Mouse (Mus musculus) monocyte, adult 5-6 weeks (primary cell): ENCODE results near the gene Echdc2. TPM values are rescaled to one million over a fixed set of nuclear protein-coding genes. Genes with fewer than 3 reads are reported as not detected.
"Not testable (repeated sequence)": the region's sequence is repeated elsewhere in the genome, so short reads cannot be mapped to it uniquely, and the experiment has no call there.

ENCODE experiments used
- ATAC-seq: fragments of 153-309, 156-312 bp; replicated peaks from 2 replicates; pipeline ENCODE4 v1.8.0; 2017; ENCODE audit warnings: mild to moderate bottlenecking; ENCODE audit not compliant: low TSS enrichment, insufficient number of reproducible peaks, severe bottlenecking, poor library complexity, low FRiP score
- total RNA-seq: library from RNA; stranded (forward); fragments of 200-1000, 200-491, 200-594 nt; gene quantifications from 3 replicates; pipeline ENCODE4 v1.2.3, GENCODE M21; 2017

The Echdc2 gene
- 0.49 TPM in 1 of 3 replicates, not detected in the others for total RNA-seq

GRCm38 (mm10) chr4:108165152-108165895 lies at the start of gene Echdc2:
TSS of gene Echdc2 (plus strand) at chr4:108165437.
- no peak for ATAC-seq

GRCm38 (mm10) chr4:108116466-108116865 lies 48.8 kb upstream of the Echdc2 start:
- no peak for ATAC-seq

GRCm38 (mm10) chr4:108117488-108117887 lies 47.7 kb upstream of the Echdc2 start:
- no peak for ATAC-seq

GRCm38 (mm10) chr4:108117924-108118876 lies 47.0 kb upstream of the Echdc2 start:
- ATAC-seq, result peak; percentile 97

- ATAC-seq, result no peak
Measured at GRCm38 (mm10) chr4:108124104-108124503, 41.1 kb upstream of the Echdc2 start.

GRCm38 (mm10) chr4:108126260-108126659 lies 39.0 kb upstream of the Echdc2 start:
- ATAC-seq, result no peak

GRCm38 (mm10) chr4:108127516-108127915 lies 37.7 kb upstream of the Echdc2 start:
- no peak for ATAC-seq

- no peak for ATAC-seq
Measured at GRCm38 (mm10) chr4:108128339-108128738, 36.9 kb upstream of the Echdc2 start.

GRCm38 (mm10) chr4:108130452-108130851 lies 34.8 kb upstream of the Echdc2 start:
- no peak for ATAC-seq

- no peak for ATAC-seq
Measured at GRCm38 (mm10) chr4:108136938-108137337, 28.3 kb upstream of the Echdc2 start.

- not testable (repeated sequence) for ATAC-seq
Measured at GRCm38 (mm10) chr4:108143178-108143577, 22.1 kb upstream of the Echdc2 start.

GRCm38 (mm10) chr4:108143778-108144177 lies 21.5 kb upstream of the Echdc2 start:
- ATAC-seq, result no peak

GRCm38 (mm10) chr4:108144880-108145279 lies 20.4 kb upstream of the Echdc2 start, which contains the start of gene Scp2:
TSS of gene Scp2 (minus strand) at chr4:108144998.
- ATAC-seq, result no peak

GRCm38 (mm10) chr4:108145554-108145953 lies 19.7 kb upstream of the Echdc2 start:
- not testable (repeated sequence) for ATAC-seq

GRCm38 (mm10) chr4:108155141-108155540 lies 10.1 kb upstream of the Echdc2 start:
- not testable (repeated sequence) for ATAC-seq

- no peak for ATAC-seq
Measured at GRCm38 (mm10) chr4:108161936-108162335, 3.3 kb upstream of the Echdc2 start.

- ATAC-seq, result no peak
Measured at GRCm38 (mm10) chr4:108163291-108163690, 1.9 kb upstream of the Echdc2 start.

- ATAC-seq, result no peak
Measured at GRCm38 (mm10) chr4:108166874-108167273, 1.6 kb downstream of the Echdc2 start.

- no peak for ATAC-seq
Measured at GRCm38 (mm10) chr4:108168056-108168455, 2.8 kb downstream of the Echdc2 start.
